Mouse (Mus musculus): ENCODE data around the gene Gm15737. TPM values are rescaled to one million over a fixed set of nuclear protein-coding genes. Genes with fewer than 3 reads are reported as not detected.

Gene Gm15737
- not detected in 2 replicates for polyA plus RNA-seq (2012; rRNA removed)
- not detected in 2 replicates for polyA plus RNA-seq (2014; fragmentation: Nextera tagmentation; extraction: Ambion mirVana)

GRCm38 (mm10) chr6:92869089-92869581, at the start of gene Gm15737:
Gene Gm15737, plus strand, starts transcription at chr6:92869357.
- Histone ChIP-seq H3K9ac (replicated peaks) (no peak within 1 kb of the TSS), H3K36me3 (replicated peaks; ENCODE audit: control insufficient read depth, insufficient read depth, low read depth) (no peaks in the 10 kb centered on the region), H3K4me2 (ENCODE audit: low read depth) (no peak within 1 kb of the TSS), H3K27ac (no peak within 1 kb of the TSS), H3K27me3 (ENCODE audit: control insufficient read depth, insufficient read depth, low read length) (no peaks in the 10 kb centered on the region), H3K9me3 (ENCODE audit: control insufficient read depth, low read length) (no peaks in the 10 kb centered on the region), H3K4me1 (replicated peaks; ENCODE audit: control insufficient read depth in 2 of 2, insufficient read depth in 2 of 2, low read length in 1 of 2) (no peaks in the 10 kb centered on the region), H3K4me3 (ENCODE audit: insufficient read depth in 1 of 2, low read depth in 2 of 2, low read length in 2 of 2) (no peak within 1 kb of the TSS)
- no peak for DNase-seq (ENCODE audit: low read depth in 3 of 3, low spot score in 3 of 3)
- ATAC-seq (ENCODE audit: insufficient read depth) = no peak
- TF ChIP-seq CTCF (IDR thresholded peaks at IDR 0.05; ENCODE audit: low read depth) (no peak), EP300 (IDR thresholded peaks at IDR 0.05; ENCODE audit: low read depth) (no peak)
- 52% methylated on average over 4 of the region's 4 CpGs for WGBS (ENCODE audit: insufficient replicate concordance)

DNA sequence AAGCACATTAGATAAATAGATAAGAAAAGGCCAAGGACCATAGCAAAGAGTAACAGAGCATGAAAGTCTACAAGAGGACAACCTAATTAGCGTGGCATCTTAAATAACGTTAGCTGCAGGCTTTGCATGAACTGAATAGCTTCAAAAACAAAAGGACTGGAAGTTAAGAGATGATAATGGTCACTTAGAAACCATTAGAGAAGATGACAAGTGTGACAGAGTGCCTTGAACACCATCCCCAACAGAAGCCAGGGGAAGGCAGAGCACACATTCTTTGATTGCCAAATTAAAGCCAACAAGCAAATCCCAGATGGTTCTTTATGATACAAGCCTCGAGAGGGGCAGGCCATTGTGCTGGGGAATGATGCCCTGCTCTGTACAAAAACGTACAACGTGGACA, 47.6 kb upstream of the Gm15737 start:
- DNase-seq (ENCODE audit: low read depth in 3 of 3, low spot score in 3 of 3) (no peak), ATAC-seq (ENCODE audit: insufficient read depth) (no peak)
- Histone ChIP-seq H3K27ac (no peak overlapping the region), H3K9ac (replicated peaks) (no peak overlapping the region), H3K4me3 (ENCODE audit: insufficient read depth in 1 of 2, low read depth in 2 of 2, low read length in 2 of 2) (no peak overlapping the region), H3K36me3 (replicated peaks; ENCODE audit: control insufficient read depth, insufficient read depth, low read depth) (no peaks in the 10 kb centered on the region), H3K27me3 (ENCODE audit: control insufficient read depth, insufficient read depth, low read length) (no peaks in the 10 kb centered on the region), H3K9me3 (ENCODE audit: control insufficient read depth, low read length) (no peaks in the 10 kb centered on the region), H3K4me2 (ENCODE audit: low read depth) (no peak overlapping the region), H3K4me1 (replicated peaks; ENCODE audit: control insufficient read depth in 2 of 2, insufficient read depth in 2 of 2, low read length in 1 of 2) (no peaks in the 10 kb centered on the region)
- WGBS (ENCODE audit: insufficient replicate concordance) = 51% methylated on average over 5 of the region's 5 CpGs
- no peak for TF ChIP-seq CTCF (IDR thresholded peaks at IDR 0.05; ENCODE audit: low read depth)
- TF ChIP-seq EP300 (IDR thresholded peaks at IDR 0.05; ENCODE audit: low read depth) = no peak

DNA sequence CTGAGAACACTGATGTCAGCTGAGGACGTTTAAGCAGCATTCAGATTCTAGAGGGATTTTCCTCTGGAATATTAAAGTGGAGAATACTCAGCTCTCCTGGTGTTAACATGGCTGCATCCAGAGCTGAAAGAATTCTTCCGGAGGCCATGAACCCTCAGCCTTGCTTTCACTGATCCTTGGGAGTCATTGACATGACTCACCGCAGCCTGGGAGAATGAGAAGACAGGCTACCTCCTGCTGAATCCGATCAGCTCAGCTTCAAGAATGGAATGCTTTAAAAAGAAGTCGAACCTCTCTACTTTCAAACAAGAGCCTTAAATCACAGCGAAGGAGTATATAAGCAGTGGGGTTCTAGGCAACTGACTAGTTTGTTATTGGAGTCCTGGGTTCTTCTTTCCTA, 47.2 kb upstream of the Gm15737 start:
- Histone ChIP-seq H3K9ac (replicated peaks) (no peak overlapping the region), H3K4me2 (ENCODE audit: low read depth) (no peak overlapping the region), H3K27ac (no peak overlapping the region), H3K4me3 (ENCODE audit: insufficient read depth in 1 of 2, low read depth in 2 of 2, low read length in 2 of 2) (no peak overlapping the region), H3K27me3 (ENCODE audit: control insufficient read depth, insufficient read depth, low read length) (no peaks in the 10 kb centered on the region), H3K9me3 (ENCODE audit: control insufficient read depth, low read length) (no peaks in the 10 kb centered on the region), H3K36me3 (replicated peaks; ENCODE audit: control insufficient read depth, insufficient read depth, low read depth) (no peaks in the 10 kb centered on the region), H3K4me1 (replicated peaks; ENCODE audit: control insufficient read depth in 2 of 2, insufficient read depth in 2 of 2, low read length in 1 of 2) (no peaks in the 10 kb centered on the region)
- ATAC-seq (ENCODE audit: insufficient read depth) = no peak
- WGBS (ENCODE audit: insufficient replicate concordance) = 57% methylated on average over 6 of the region's 6 CpGs
- no peak for DNase-seq (ENCODE audit: low read depth in 3 of 3, low spot score in 3 of 3)
- no peak for TF ChIP-seq EP300 (IDR thresholded peaks at IDR 0.05; ENCODE audit: low read depth)

DNA sequence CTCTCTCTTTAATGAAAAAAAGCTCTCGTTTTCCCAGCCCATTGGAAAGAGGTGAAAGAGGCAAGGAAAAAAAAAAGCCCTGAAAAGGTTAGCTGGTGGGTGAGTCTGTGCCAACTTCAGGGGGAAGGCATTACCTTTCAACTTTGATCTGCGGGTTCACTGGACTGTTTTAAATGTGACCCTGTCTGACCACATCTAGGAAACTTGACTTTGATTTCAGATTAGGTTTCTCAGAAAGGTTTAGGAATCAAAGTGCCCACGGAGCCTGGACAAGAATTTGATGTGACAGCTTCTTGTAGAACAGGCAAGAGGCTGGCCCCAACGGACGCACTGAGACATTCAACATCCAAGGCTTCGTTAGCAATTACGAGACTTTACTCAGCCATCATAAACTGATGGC, 45.2 kb upstream of the Gm15737 start:
- ATAC-seq (ENCODE audit: insufficient read depth) (no peak), DNase-seq (ENCODE audit: low read depth in 3 of 3, low spot score in 3 of 3) (no peak)
- Histone ChIP-seq H3K27ac (no peak overlapping the region), H3K36me3 (replicated peaks; ENCODE audit: control insufficient read depth, insufficient read depth, low read depth) (no peaks in the 10 kb centered on the region), H3K4me1 (replicated peaks; ENCODE audit: control insufficient read depth in 2 of 2, insufficient read depth in 2 of 2, low read length in 1 of 2) (no peaks in the 10 kb centered on the region), H3K9me3 (ENCODE audit: control insufficient read depth, low read length) (no peaks in the 10 kb centered on the region), H3K27me3 (ENCODE audit: control insufficient read depth, insufficient read depth, low read length) (no peaks in the 10 kb centered on the region), H3K9ac (replicated peaks) (no peak overlapping the region), H3K4me2 (ENCODE audit: low read depth) (no peak overlapping the region), H3K4me3 (ENCODE audit: insufficient read depth in 1 of 2, low read depth in 2 of 2, low read length in 2 of 2) (no peak overlapping the region)
- WGBS (ENCODE audit: insufficient replicate concordance) = 66% methylated on average over 7 of the region's 7 CpGs
- TF ChIP-seq CTCF (IDR thresholded peaks at IDR 0.05; ENCODE audit: low read depth) (no peak), EP300 (IDR thresholded peaks at IDR 0.05; ENCODE audit: low read depth) (no peak)

DNA sequence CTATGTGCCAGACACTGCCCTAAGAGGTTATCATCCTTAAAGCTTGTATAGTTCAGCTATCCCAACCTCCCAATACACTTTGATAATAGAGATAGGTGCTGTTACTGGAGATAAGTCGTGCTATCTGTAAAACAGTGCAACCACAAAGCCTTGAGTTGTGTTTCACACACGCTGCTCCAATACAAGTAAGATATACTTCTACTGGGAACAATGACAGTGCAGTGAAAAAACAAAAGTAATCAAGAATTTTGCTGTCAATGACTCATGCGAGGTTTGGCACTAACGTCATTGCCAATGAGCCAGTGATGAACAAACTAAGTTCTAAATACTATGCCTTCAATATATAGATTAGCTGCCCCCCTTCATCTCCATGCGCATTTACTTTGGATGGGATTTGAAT, 42.6 kb upstream of the Gm15737 start:
- TF ChIP-seq CTCF (IDR thresholded peaks at IDR 0.05; ENCODE audit: low read depth) = no peak
- TF ChIP-seq EP300 (IDR thresholded peaks at IDR 0.05; ENCODE audit: low read depth) = no peak
- Histone ChIP-seq H3K4me3 (ENCODE audit: insufficient read depth in 1 of 2, low read depth in 2 of 2, low read length in 2 of 2) (no peak overlapping the region), H3K36me3 (replicated peaks; ENCODE audit: control insufficient read depth, insufficient read depth, low read depth) (no peaks in the 10 kb centered on the region), H3K9ac (replicated peaks) (no peak overlapping the region), H3K4me2 (ENCODE audit: low read depth) (no peak overlapping the region), H3K27ac (no peak overlapping the region), H3K9me3 (ENCODE audit: control insufficient read depth, low read length) (no peaks in the 10 kb centered on the region), H3K4me1 (replicated peaks; ENCODE audit: control insufficient read depth in 2 of 2, insufficient read depth in 2 of 2, low read length in 1 of 2) (no peaks in the 10 kb centered on the region), H3K27me3 (ENCODE audit: control insufficient read depth, insufficient read depth, low read length) (no peaks in the 10 kb centered on the region)
- DNase-seq (ENCODE audit: low read depth in 3 of 3, low spot score in 3 of 3) (no peak), ATAC-seq (ENCODE audit: insufficient read depth) (no peak)
- 33% methylated on average over 5 of the region's 5 CpGs for WGBS (ENCODE audit: insufficient replicate concordance)

Measured in liver, embryonic 14.5 days (tissue).